17 mouse cellular contexts compared by ENCODE assay signal in the genomic region with DNA sequence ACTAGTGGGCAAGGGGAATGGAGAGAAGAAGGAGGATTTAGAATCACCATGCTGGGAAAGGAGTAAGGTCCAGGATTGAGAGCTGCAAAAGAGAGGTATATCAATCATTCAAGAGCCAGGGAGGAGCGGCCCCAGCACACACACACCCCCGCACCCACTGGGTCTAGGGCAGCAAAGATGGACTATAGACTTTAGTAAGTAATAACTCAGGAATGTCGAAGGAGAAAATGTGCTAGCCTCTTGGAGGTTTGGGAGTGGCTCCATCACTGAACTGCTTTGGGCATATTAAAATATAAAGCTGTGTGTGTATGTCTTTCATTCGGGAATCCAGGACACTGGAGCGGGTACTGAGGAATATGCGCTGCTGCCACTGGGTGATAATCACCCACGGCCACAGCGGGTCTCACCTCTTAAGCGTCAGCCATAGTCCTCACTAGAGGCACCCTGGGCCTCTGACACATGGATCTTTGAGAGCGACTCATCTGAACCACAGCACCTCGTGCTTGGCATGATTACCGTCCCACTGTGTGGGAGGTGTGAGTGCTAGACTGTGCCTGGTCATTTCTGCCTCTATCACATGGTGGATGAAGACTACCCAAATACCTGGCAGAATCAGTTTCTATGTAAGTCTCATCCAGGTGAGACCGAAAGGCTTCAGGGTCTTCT.
"Had no signal": no experiment of that assay in that cellular context is flagged by ENCODE, and none has a peak within 500 bp of the region (broad histone marks: within the 10 kb centered on the region; RNA-seq: fewer than 3 reads in every experiment).

No protein-coding gene starts in this region.

- H3K4me1 ChIP-seq: liver, embryonic 13.5 days; megakaryocyte, embryonic 14.5 days had no signal

- H3K4me2 ChIP-seq: liver, embryonic 13.5 days; lung, embryonic 15.5 days; midbrain, embryonic 11.5 days; midbrain, embryonic 15.5 days; neural tube, embryonic 13.5 days; stomach, embryonic 15.5 days had no signal

- H3K9me3 ChIP-seq: liver, embryonic 13.5 days; lung, embryonic 15.5 days; megakaryocyte, embryonic 14.5 days; midbrain, embryonic 15.5 days; neural tube, embryonic 13.5 days; stomach, embryonic 15.5 days had no signal

- H3K27ac ChIP-seq: layer of hippocampus, adult 2 months; liver, embryonic 13.5 days; lung, embryonic 15.5 days; macrophage; midbrain, embryonic 15.5 days; neural tube, embryonic 13.5 days; stomach, embryonic 15.5 days had no signal

- H3K9ac ChIP-seq: liver, embryonic 13.5 days; liver, postnatal 0 days; lung, embryonic 15.5 days; midbrain, embryonic 15.5 days; neural tube, embryonic 13.5 days; stomach, embryonic 15.5 days had no signal

- H3K27me3 ChIP-seq: liver, embryonic 13.5 days; lung, embryonic 15.5 days; megakaryocyte, embryonic 14.5 days; neural tube, embryonic 13.5 days; stomach, embryonic 15.5 days had no signal

- H3K36me3 ChIP-seq: liver, embryonic 13.5 days; lung, embryonic 15.5 days; midbrain, embryonic 15.5 days; neural tube, embryonic 13.5 days; stomach, embryonic 15.5 days had no signal

- ATAC-seq: liver, postnatal 0 days; midbrain, embryonic 15.5 days had no signal

- DNase-seq: kidney, postnatal 10 days; kidney, postnatal 4 days; liver; liver, embryonic 13.5 days; liver, postnatal 0 days; lung, postnatal 14 days; right cerebral cortex, postnatal 14 days; thymus, adult 2 months; thymus, postnatal 25 days had no signal

- H3K4me3 ChIP-seq: layer of hippocampus, adult 2 months; liver, embryonic 13.5 days; lung, embryonic 15.5 days; megakaryocyte, embryonic 14.5 days; midbrain, embryonic 15.5 days; neural tube, embryonic 13.5 days; stomach, embryonic 15.5 days had no signal
